Mouse (Mus musculus): ENCODE results near the gene Palm2. TPM values are rescaled to one million over a fixed set of nuclear protein-coding genes. Genes with fewer than 3 reads are reported as not detected.

Gene Palm2
- total RNA-seq, 2 experiments from 2014 or later: 45.6 to 56.3 TPM

GRCm38 (mm10) chr4:57743325-57743929, 309.4 kb downstream of the Palm2 start:
- DNase-seq (ENCODE audit: low spot score in 2 of 2): no peak

- DNase-seq (ENCODE audit: low spot score in 2 of 2): no peak
Measured at GRCm38 (mm10) chr4:57750651-57751050, 316.6 kb downstream of the Palm2 start.

- no peak for DNase-seq (ENCODE audit: low spot score in 2 of 2)
Measured at GRCm38 (mm10) chr4:57751054-57751453, 317.0 kb downstream of the Palm2 start.

GRCm38 (mm10) chr4:57751566-57751965, 317.5 kb downstream of the Palm2 start:
- DNase-seq (ENCODE audit: low spot score in 2 of 2): no peak

- no peak for DNase-seq (ENCODE audit: low spot score in 2 of 2)
Measured at GRCm38 (mm10) chr4:57755085-57755484, 321.0 kb downstream of the Palm2 start.

GRCm38 (mm10) chr4:57757997-57758396, 323.9 kb downstream of the Palm2 start:
- DNase-seq (ENCODE audit: low spot score in 2 of 2): no peak

Other genes starting within 250 kb of the Palm2 start
- 10 to 100 TPM; 31.6 to 36.2 TPM for gene Ptpn3, start 132.4 kb upstream of the Palm2 start, total RNA-seq (2021)
- 10 to 100 TPM; 20.9 to 25.3 TPM for gene Pakap, start 133.9 kb downstream of the Palm2 start, total RNA-seq (2021)

All from layer of hippocampus, postnatal 10 days (tissue).